9 mouse cellular contexts compared by ENCODE assay signal in the genomic region with DNA sequence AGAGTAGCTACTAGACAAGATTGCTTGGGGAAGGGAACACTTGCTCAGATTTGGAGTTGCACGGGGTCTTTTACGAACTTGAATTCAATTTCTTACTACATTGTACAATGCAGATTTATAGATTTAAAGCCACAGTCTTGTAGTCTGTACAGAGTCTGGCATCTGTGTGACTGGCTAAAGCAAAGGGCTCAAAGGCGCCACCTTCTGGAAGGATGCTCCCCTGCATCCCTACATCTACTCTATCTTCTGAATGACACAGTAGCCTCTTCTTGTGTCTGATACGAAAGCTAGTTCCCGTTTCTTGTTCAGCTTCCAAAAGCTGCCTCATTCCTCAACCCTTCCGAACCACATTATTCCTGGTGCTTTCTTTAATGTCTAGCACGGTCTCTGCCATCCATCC.
A peak's percentile ranks its signal among the peaks of the same experiment; 100 is the strongest.
DNase-seq lines count a peak whose midpoint lies in the region; ATAC-seq and TF ChIP-seq lines count a peak whose summit lies in the region.
"Had no signal": no experiment of that assay in that cellular context is flagged by ENCODE, and none has a peak within 500 bp of the region (broad histone marks: within the 10 kb centered on the region; RNA-seq: fewer than 3 reads in every experiment).

No protein-coding gene starts in this region.

- no peak overlapping the region for H3K9ac ChIP-seq in kidney, embryonic 15.5 days
- no peak overlapping the region for H3K9ac ChIP-seq in kidney, postnatal 0 days (ENCODE audit: low read depth, low read length)
- H3K9ac ChIP-seq in liver, embryonic 13.5 days: no peak overlapping the region
- no peak overlapping the region for H3K9ac ChIP-seq in midbrain, embryonic 16.5 days (ENCODE audit: low read depth, low read length)
- H3K9ac ChIP-seq: lung, embryonic 15.5 days had no signal

- H3K9me3 ChIP-seq in kidney, embryonic 15.5 days (replicated peaks): no peaks in the 10 kb centered on the region
- H3K9me3 ChIP-seq in kidney, postnatal 0 days (replicated peaks; ENCODE audit: low read length): no peaks in the 10 kb centered on the region
- no peaks in the 10 kb centered on the region for H3K9me3 ChIP-seq in liver, embryonic 13.5 days (replicated peaks)
- no peaks in the 10 kb centered on the region for H3K9me3 ChIP-seq in midbrain, embryonic 16.5 days (replicated peaks; ENCODE audit: control insufficient read depth, low read length, poor library complexity, severe bottlenecking)
- H3K9me3 ChIP-seq: lung, embryonic 15.5 days had no signal

- POLR2A ChIA-PET in Patski (lab: Charles Lee): no interaction called here

- in situ Hi-C loops in Patski (cut with MboI; ENCODE audit: low pct_unique_long_range_greater_than_20kb): no loop called here

- no peak overlapping the region for H3K4me3 ChIP-seq in kidney, adult 2 months (ENCODE audit: insufficient read depth, low read depth, low read length)
- H3K4me3 ChIP-seq in kidney, embryonic 15.5 days (replicated peaks): no peak overlapping the region
- H3K4me3 ChIP-seq in kidney, postnatal 0 days (replicated peaks; ENCODE audit: low read depth, low read length): no peak overlapping the region
- H3K4me3 ChIP-seq in liver, embryonic 13.5 days (replicated peaks): no peak overlapping the region
- no peak overlapping the region for H3K4me3 ChIP-seq in midbrain, embryonic 16.5 days (ENCODE audit: low read depth, low read length)
- H3K4me3 ChIP-seq: lung, embryonic 15.5 days had no signal

- no peaks in the 10 kb centered on the region for H3K27me3 ChIP-seq in kidney, adult 2 months (replicated peaks; ENCODE audit: control insufficient read depth, insufficient read depth, low read length)
- no peaks in the 10 kb centered on the region for H3K27me3 ChIP-seq in kidney, embryonic 15.5 days
- H3K27me3 ChIP-seq in Patski: peaks cover 3% of the 10 kb centered on the region
- no peaks in the 10 kb centered on the region for H3K27me3 ChIP-seq in kidney, postnatal 0 days (ENCODE audit: insufficient read depth, low read length)
- H3K27me3 ChIP-seq in liver, embryonic 13.5 days: no peaks in the 10 kb centered on the region
- no peaks in the 10 kb centered on the region for H3K27me3 ChIP-seq in midbrain, embryonic 16.5 days (ENCODE audit: control insufficient read depth, insufficient read depth, low read depth, low read length)
- H3K27me3 ChIP-seq: lung, embryonic 15.5 days had no signal

- 59% methylated on average over 7 of the region's 7 CpGs for WGBS in kidney, adult 2 months
- 65% methylated on average over 7 of the region's 7 CpGs for WGBS in kidney, embryonic 15.5 days
- WGBS in kidney, postnatal 0 days: 65% methylated on average over 7 of the region's 7 CpGs
- 43% methylated on average over 7 of the region's 7 CpGs for WGBS in liver, embryonic 13.5 days (ENCODE audit: insufficient replicate concordance)
- WGBS in midbrain, embryonic 16.5 days: 63% methylated on average over 7 of the region's 7 CpGs

- H3K4me1 ChIP-seq in kidney, adult 2 months (ENCODE audit: control insufficient read depth, insufficient read depth, low read length): no peaks in the 10 kb centered on the region
- H3K4me1 ChIP-seq in kidney, embryonic 15.5 days: 0 out of 2 replicates have a peak, but pooled peaks cover 2% of the 10 kb centered on the region
- no peaks in the 10 kb centered on the region for H3K4me1 ChIP-seq in kidney, postnatal 0 days (replicated peaks; ENCODE audit: insufficient read depth, low read length)
- H3K4me1 ChIP-seq in liver, embryonic 13.5 days (replicated peaks): peaks cover 17% of the 10 kb centered on the region
- H3K4me1 ChIP-seq in midbrain, embryonic 16.5 days (ENCODE audit: control insufficient read depth, insufficient read depth, low read length): no peaks in the 10 kb centered on the region
- H3K4me1 ChIP-seq: lung, embryonic 15.5 days had no signal

- H3K4me2 ChIP-seq in kidney, embryonic 15.5 days: no peak overlapping the region
- H3K4me2 ChIP-seq in kidney, postnatal 0 days (ENCODE audit: low read length): no peak overlapping the region
- H3K4me2 ChIP-seq in liver, embryonic 13.5 days: no peak overlapping the region
- no peak overlapping the region for H3K4me2 ChIP-seq in midbrain, embryonic 16.5 days (ENCODE audit: low read length)
- H3K4me2 ChIP-seq: lung, embryonic 15.5 days had no signal

- no peak for ATAC-seq in kidney, embryonic 15.5 days (replicated peaks; ENCODE audit: low FRiP score)
- ATAC-seq in Patski: no peak
- no peak for ATAC-seq in kidney, postnatal 0 days (replicated peaks; ENCODE audit: low FRiP score, low read depth)
- ATAC-seq in liver, embryonic 13.5 days (ENCODE audit: low read depth): no peak
- ATAC-seq in midbrain, embryonic 16.5 days: no peak

- TF ChIP-seq CTCF in kidney, adult 2 months (conservative IDR thresholded peaks at IDR 0.05; ENCODE audit: insufficient read depth, insufficient read length, low read depth, low read length): peak; percentile 41
- TF ChIP-seq CTCF in Patski (IDR thresholded peaks at IDR 0.05): peak; percentile 41
- peak; percentile 63 for TF ChIP-seq CTCF in kidney, postnatal 0 days (IDR thresholded peaks at IDR 0.05; ENCODE audit: low read depth)

- no peak overlapping the region for H3K27ac ChIP-seq in kidney, adult 2 months (ENCODE audit: insufficient read depth, low read depth, low read length)
- no peak overlapping the region for H3K27ac ChIP-seq in kidney, embryonic 15.5 days
- no peak overlapping the region for H3K27ac ChIP-seq in kidney, postnatal 0 days
- H3K27ac ChIP-seq in liver, embryonic 13.5 days: no peak overlapping the region
- H3K27ac ChIP-seq in midbrain, embryonic 16.5 days (ENCODE audit: low read length): no peak overlapping the region
- H3K27ac ChIP-seq: lung, embryonic 15.5 days had no signal

- CTCF ChIA-PET in Patski (lab: Charles Lee): no interaction called here

- peak; percentile 20 for DNase-seq in kidney, adult 2 months
- no peak for DNase-seq in Patski (ENCODE audit: low read depth, low spot score)
- peak; percentile 57 for DNase-seq in c-Kit-positive CD71-positive TER-119-positive erythroid progenitor cells, embryonic 14.5 days (ENCODE audit: low spot score)
- DNase-seq in kidney, postnatal 0 days (ENCODE audit: low spot score): peak; percentile 37
- peak; percentile 34 for DNase-seq in liver, embryonic 13.5 days
- DNase-seq in testis, postnatal 10 days (ENCODE audit: low spot score): peak; percentile 59

- TF ChIP-seq POLR2A in kidney, adult 2 months (IDR thresholded peaks at IDR 0.05; ENCODE audit: low read depth, low read length): no peak

- no peaks in the 10 kb centered on the region for H3K36me3 ChIP-seq in kidney, adult 2 months (ENCODE audit: control insufficient read depth, insufficient read depth, low read length)
- no peaks in the 10 kb centered on the region for H3K36me3 ChIP-seq in kidney, embryonic 15.5 days
- no peaks in the 10 kb centered on the region for H3K36me3 ChIP-seq in kidney, postnatal 0 days (ENCODE audit: insufficient read depth, low read length)
- no peaks in the 10 kb centered on the region for H3K36me3 ChIP-seq in liver, embryonic 13.5 days
- H3K36me3 ChIP-seq in midbrain, embryonic 16.5 days (ENCODE audit: control insufficient read depth, insufficient read depth, low read length): no peaks in the 10 kb centered on the region
- H3K36me3 ChIP-seq: lung, embryonic 15.5 days had no signal
